Mouse (Mus musculus): ENCODE data around the gene Rhof. TPM values are rescaled to one million over a fixed set of nuclear protein-coding genes. Genes with fewer than 3 reads are reported as not detected.

Rhof gene
- total and polyA plus RNA-seq, 2 experiments: 0.09 to 0.86 TPM

DNA sequence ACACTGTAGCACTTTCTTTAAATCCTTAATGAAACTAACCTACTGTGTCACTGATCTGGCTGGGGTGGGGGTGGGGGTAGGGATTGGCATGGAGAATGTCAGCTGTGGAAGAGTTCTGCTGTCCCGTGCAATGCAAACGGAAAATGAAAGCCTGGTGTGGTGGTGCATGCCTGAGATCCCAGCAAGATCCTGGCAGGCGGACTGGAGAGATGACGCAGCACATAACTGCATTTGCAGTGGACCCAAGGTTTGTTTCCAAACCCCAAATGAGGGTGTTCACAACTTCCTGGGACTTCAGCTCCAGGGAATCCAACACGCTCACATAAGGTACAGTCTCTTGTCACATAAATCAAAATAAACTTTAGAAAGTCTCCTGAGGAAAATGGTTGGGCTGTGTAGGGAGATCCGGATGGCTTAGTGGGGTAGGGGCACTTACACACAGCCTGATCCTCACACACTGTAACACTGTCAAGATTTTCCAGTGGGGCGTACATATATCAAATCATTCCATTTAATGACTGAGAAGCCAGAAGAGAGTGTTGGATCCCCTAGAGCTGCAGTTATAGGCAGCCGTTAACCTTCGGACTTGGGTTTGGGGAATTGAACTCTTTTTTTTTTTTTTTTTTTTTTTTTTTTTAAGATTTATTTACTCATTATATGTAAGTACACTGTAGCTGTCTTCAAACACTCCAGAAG lies 71.6 kb downstream of the Rhof start:
- H3K4me1 ChIP-seq (ENCODE audit: control insufficient read depth, insufficient read depth, low read length): 0 out of 2 replicates have a peak, but pooled peaks cover 2% of the 10 kb centered on the region
- TF ChIP-seq CTCF (IDR thresholded peaks at IDR 0.05; ENCODE audit: low read depth, low read length): no peak
- no peak for TF ChIP-seq POLR2A (IDR thresholded peaks at IDR 0.05; ENCODE audit: extremely low read depth, insufficient read depth, low read length)
- peak; percentile 47 for DNase-seq (ENCODE audit: extremely low read depth, low read depth, low spot score)
- H3K36me3 ChIP-seq (ENCODE audit: control insufficient read depth, insufficient read depth, low read length): no peaks in the 10 kb centered on the region
- H3K9ac ChIP-seq (ENCODE audit: low read depth, low read length): no peak overlapping the region
- whole genome bisulfite sequencing: 68% methylated on average over 9 of the region's 9 CpGs
- no peaks in the 10 kb centered on the region for H3K27me3 ChIP-seq (ENCODE audit: control insufficient read depth, insufficient read depth, low read length)
- H3K79me2 ChIP-seq (ENCODE audit: control insufficient read depth, insufficient read depth, low read length): no peaks in the 10 kb centered on the region
- H3K4me3 ChIP-seq (ENCODE audit: insufficient read depth, low read depth, low read length): no peak overlapping the region
- no peak overlapping the region for H3K27ac ChIP-seq (replicated peaks; ENCODE audit: insufficient read depth, low read depth, low read length)

DNA sequence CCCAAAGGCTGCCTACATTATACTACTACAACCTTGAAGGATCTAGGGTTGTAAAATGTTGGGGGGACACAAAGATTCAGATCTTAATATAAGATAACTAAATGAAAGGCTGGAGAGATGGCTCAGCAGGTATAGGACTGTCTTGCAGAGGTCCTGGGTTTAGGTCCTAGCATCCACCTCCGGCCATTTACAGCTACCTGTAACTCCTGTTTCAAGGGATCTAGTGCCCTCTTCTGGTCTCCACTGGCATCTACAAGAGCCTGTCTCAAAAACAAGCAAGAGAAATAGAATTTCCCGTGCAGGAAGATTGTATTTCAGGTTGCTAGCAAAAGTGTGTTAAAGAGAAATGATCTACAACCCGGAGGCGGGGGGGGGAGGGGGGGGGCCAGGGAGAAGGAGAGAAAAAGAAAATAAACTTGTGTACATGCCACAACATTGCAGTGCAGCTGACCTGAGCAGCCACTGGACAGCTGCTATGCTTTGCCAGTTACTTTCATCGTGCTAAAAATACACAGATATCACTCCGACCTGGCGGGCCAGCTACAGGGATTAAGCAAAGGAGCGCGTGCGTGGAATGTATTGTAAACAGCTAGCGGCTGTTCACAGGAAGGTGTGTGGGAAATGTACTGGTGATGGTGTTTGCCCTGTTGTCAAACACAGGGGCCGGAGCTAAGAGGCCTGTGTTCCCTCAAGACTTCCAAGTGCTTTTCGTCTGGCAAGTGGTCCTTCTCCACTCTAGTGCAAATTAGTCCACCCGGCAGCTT lies 72.6 kb downstream of the Rhof start:
- no peaks in the 10 kb centered on the region for H3K27me3 ChIP-seq (ENCODE audit: control insufficient read depth, insufficient read depth, low read length)
- no peaks in the 10 kb centered on the region for H3K36me3 ChIP-seq (ENCODE audit: control insufficient read depth, insufficient read depth, low read length)
- H3K9ac ChIP-seq (ENCODE audit: low read depth, low read length): peak overlapping the region; percentile 14; the same call in 1 of the 2 replicates
- TF ChIP-seq CTCF (IDR thresholded peaks at IDR 0.05; ENCODE audit: low read depth, low read length): peak; percentile 40
- no peak for TF ChIP-seq POLR2A (IDR thresholded peaks at IDR 0.05; ENCODE audit: extremely low read depth, insufficient read depth, low read length)
- no peak overlapping the region for H3K4me3 ChIP-seq (ENCODE audit: insufficient read depth, low read depth, low read length)
- H3K27ac ChIP-seq (replicated peaks; ENCODE audit: insufficient read depth, low read depth, low read length): peak overlapping the region; percentile 3; the same call in 1 of the 2 replicates
- DNase-seq (ENCODE audit: extremely low read depth, low read depth, low spot score): peak; percentile 79
- no peaks in the 10 kb centered on the region for H3K79me2 ChIP-seq (ENCODE audit: control insufficient read depth, insufficient read depth, low read length)
- H3K4me1 ChIP-seq (ENCODE audit: control insufficient read depth, insufficient read depth, low read length): 0 out of 2 replicates have a peak, but pooled peaks cover 2% of the 10 kb centered on the region
- 18% methylated on average over 14 of the region's 14 CpGs for WGBS

DNA sequence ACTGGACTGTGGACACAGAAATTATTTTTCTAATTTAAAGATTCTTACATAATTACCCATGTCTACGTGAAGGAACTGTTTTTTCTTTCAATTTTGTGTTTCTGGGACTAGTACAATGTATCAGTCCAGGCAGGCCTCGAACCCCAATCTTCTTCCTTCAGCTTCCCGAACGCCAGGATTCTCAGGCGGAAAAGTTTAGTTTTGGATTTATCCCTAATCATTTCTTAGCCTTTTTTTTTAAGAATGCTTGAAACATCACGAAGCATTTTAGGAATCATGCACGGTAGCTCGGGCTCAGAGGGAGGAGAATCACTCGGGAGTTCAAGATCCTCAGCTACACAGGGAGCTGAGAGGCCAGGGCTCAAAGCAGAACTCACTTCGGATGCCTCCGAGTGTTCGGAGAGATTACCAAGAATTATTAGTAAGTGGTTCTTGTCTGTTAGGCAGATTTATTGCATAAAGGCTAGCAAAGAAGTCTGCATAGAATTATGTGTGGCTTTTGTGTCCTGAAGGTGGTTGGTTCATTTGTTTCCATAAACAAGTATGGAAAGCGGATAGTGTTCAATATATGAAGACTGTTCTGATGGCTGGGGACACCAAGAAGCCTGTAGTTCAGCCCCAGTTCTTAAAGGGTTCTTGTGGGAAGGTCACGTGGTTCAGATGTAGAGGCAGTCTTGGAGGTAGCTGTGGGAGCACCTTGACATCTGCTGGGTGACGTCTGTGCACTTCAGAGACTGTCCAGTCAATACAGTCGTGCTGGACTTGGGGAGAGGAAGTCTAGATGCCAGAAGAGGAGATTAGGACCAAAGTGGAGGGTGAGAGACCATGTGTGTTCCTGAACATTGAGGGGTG lies 74.0 kb downstream of the Rhof start:
- Histone ChIP-seq H3K27me3 (ENCODE audit: control insufficient read depth, insufficient read depth, low read length) (no peaks in the 10 kb centered on the region), H3K27ac (replicated peaks; ENCODE audit: insufficient read depth, low read depth, low read length) (peak overlapping the region; percentile 55), H3K79me2 (ENCODE audit: control insufficient read depth, insufficient read depth, low read length) (no peaks in the 10 kb centered on the region), H3K36me3 (ENCODE audit: control insufficient read depth, insufficient read depth, low read length) (no peaks in the 10 kb centered on the region), H3K4me3 (ENCODE audit: insufficient read depth, low read depth, low read length) (peak overlapping the region; percentile 53), H3K4me1 (ENCODE audit: control insufficient read depth, insufficient read depth, low read length) (0 out of 2 replicates have a peak, but pooled peaks cover 2% of the 10 kb centered on the region), H3K9ac (ENCODE audit: low read depth, low read length) (peak overlapping the region; percentile 33)
- WGBS: 34% methylated on average over 16 of the region's 16 CpGs
- DNase-seq (ENCODE audit: extremely low read depth, low read depth, low spot score): no peak
- TF ChIP-seq POLR2A (IDR thresholded peaks at IDR 0.05; ENCODE audit: extremely low read depth, insufficient read depth, low read length): no peak

DNA sequence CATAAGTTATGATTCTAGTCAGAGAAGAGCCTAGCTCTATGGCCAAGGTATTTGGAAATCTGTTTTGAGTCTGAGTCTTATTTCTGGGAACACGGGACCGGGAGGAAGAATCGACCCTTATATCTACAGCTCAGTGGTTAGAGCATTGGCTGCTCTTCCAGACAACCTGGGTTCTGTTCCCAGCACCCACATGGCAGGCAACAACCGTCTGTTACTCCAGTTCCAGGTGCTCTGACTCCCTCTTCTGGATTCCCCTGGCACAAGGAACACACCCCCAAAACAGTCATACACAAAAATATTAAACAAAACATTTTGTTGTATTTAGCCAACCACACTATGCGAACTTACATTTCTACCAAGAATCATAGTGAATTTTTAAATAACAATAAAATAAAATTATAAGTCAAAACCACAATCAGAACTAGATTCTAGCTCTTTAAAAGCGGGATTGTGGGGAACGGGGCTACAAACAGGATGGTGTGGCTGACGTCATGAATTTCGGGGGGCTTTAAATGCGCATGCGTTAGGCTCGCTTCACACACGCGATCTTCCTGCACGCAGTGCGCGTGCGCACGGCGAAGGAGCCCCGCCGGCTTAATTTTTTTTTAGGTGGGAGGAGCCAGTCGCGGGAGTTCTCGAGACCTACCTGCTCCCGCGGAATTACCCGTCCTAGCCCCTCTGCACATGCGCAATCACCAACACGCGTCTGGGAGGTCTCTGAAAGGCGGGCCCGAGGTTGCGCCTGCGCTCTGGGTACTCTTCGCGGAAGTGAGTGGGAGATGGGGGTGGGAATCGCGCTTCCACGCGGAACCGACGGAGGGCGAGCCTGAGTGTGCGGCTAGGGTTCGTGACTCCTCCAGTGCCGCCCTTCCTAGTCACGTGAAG lies 74.9 kb downstream of the Rhof start:
- Histone ChIP-seq H3K27ac (replicated peaks; ENCODE audit: insufficient read depth, low read depth, low read length) (peak overlapping the region; percentile 55), H3K4me3 (ENCODE audit: insufficient read depth, low read depth, low read length) (peak overlapping the region; percentile 53), H3K27me3 (ENCODE audit: control insufficient read depth, insufficient read depth, low read length) (no peaks in the 10 kb centered on the region), H3K9ac (ENCODE audit: low read depth, low read length) (peak overlapping the region; percentile 33), H3K4me1 (ENCODE audit: control insufficient read depth, insufficient read depth, low read length) (0 out of 2 replicates have a peak, but pooled peaks cover 2% of the 10 kb centered on the region), H3K79me2 (ENCODE audit: control insufficient read depth, insufficient read depth, low read length) (no peaks in the 10 kb centered on the region), H3K36me3 (ENCODE audit: control insufficient read depth, insufficient read depth, low read length) (no peaks in the 10 kb centered on the region)
- 8% methylated on average over 48 of the region's 48 CpGs for WGBS
- peak; percentile 66 for TF ChIP-seq POLR2A (IDR thresholded peaks at IDR 0.05; ENCODE audit: extremely low read depth, insufficient read depth, low read length)
- TF ChIP-seq CTCF (IDR thresholded peaks at IDR 0.05; ENCODE audit: low read depth, low read length): peak; percentile 49
- peak; percentile 94 for DNase-seq (ENCODE audit: extremely low read depth, low read depth, low spot score)

Other genes starting within 250 kb of the Rhof start
- gene Kdm2b, start 142.9 kb downstream of the Rhof start, total RNA-seq (2014; rRNA removed): 3.0 and 4.9 TPM in 2 replicates
- 5.5 and 7.1 TPM in 2 replicates for gene Kdm2b, start 142.9 kb downstream of the Rhof start, polyA plus RNA-seq (2012; rRNA removed)
- 4.2 and 5.8 TPM in 2 replicates for gene Orai1, start 117.6 kb downstream of the Rhof start, total RNA-seq (2014; rRNA removed)
- gene Orai1, start 117.6 kb downstream of the Rhof start, polyA plus RNA-seq (2012; rRNA removed): 39.3 and 43.1 TPM in 2 replicates
- not detected in 2 replicates for gene Morn3, start 85.7 kb downstream of the Rhof start, total RNA-seq (2014; rRNA removed)
- not detected in 2 replicates for gene Morn3, start 85.7 kb downstream of the Rhof start, polyA plus RNA-seq (2012; rRNA removed)
- gene Tmem120b, start 64.3 kb downstream of the Rhof start, total RNA-seq (2014; rRNA removed): 2.7 and 3.4 TPM in 2 replicates
- 2.0 and 3.8 TPM in 2 replicates for gene Tmem120b, start 64.3 kb downstream of the Rhof start, polyA plus RNA-seq (2012; rRNA removed)
- 1.8 and 3.8 TPM in 2 replicates for gene Setd1b, start 9.5 kb upstream of the Rhof start, total RNA-seq (2014; rRNA removed)
- gene Setd1b, start 9.5 kb upstream of the Rhof start, polyA plus RNA-seq (2012; rRNA removed): 6.0 and 7.2 TPM in 2 replicates
- gene Psmd9, start 36.7 kb upstream of the Rhof start, total RNA-seq (2014; rRNA removed): 29.8 and 39.8 TPM in 2 replicates
- 26.4 and 28.5 TPM in 2 replicates for gene Psmd9, start 36.7 kb upstream of the Rhof start, polyA plus RNA-seq (2012; rRNA removed)
- 3,614 and 3,656 TPM in 2 replicates for gene Hpd, start 50.0 kb upstream of the Rhof start, total RNA-seq (2014; rRNA removed)
- 3,813 and 5,374 TPM in 2 replicates for gene Hpd, start 50.0 kb upstream of the Rhof start, polyA plus RNA-seq (2012; rRNA removed)
- 0.37 and 0.60 TPM in 2 replicates for gene Wdr66, start 119.4 kb upstream of the Rhof start, total RNA-seq (2014; rRNA removed)
- 0.35 and 0.60 TPM in 2 replicates for gene Wdr66, start 119.4 kb upstream of the Rhof start, polyA plus RNA-seq (2012; rRNA removed)
- 3.0 and 4.0 TPM in 2 replicates for gene Bcl7a, start 211.1 kb upstream of the Rhof start, total RNA-seq (2014; rRNA removed)
- gene Bcl7a, start 211.1 kb upstream of the Rhof start, polyA plus RNA-seq (2012; rRNA removed): 3.0 and 3.8 TPM in 2 replicates